Mouse (Mus musculus) gastrocnemius, adult 18-20 months (tissue): Measurements from ENCODE around the gene Mob3a. TPM values are rescaled to one million over a fixed set of nuclear protein-coding genes. Genes with fewer than 3 reads are reported as not detected.

Experiments
- DNase-seq: peaks from one replicate; pipeline ENCODE4 v3.0.0; 2021; ENCODE audit warnings: low spot score
- long read RNA-seq, 2 experiments: library from polyadenylated mRNA; stranded (forward); transcript quantifications; one replicate each; pipeline ENCODE4 v2.0.0; 2021
- total RNA-seq, 2 experiments: library from RNA; stranded (reverse); gene quantifications; 2 replicates each; pipeline ENCODE4 v1.2.3; 2021

The Mob3a gene
- total RNA-seq, result 1 to 10 TPM; 2.3 to 4.1 TPM
- long read RNA-seq, experiment 1, partial matches to known transcripts, result 6 of 8 reads
- long read RNA-seq, experiment 1, other reads (novel, unspliced or antisense), result 0 of 8 reads
- long read RNA-seq, experiment 2, partial matches to known transcripts, result 0 of 5 reads
- long read RNA-seq, experiment 2, other reads (novel, unspliced or antisense), result 1 of 5 reads

GRCm38 (mm10) chr10:80701721-80702535 lies at the start of gene Mob3a, which contains the start of gene Izumo4:
TSS of gene Mob3a (minus strand) at chr10:80701977.
TSS of gene Izumo4 (plus strand) at chr10:80702184.
- DNase-seq, result peak; percentile 99

GRCm38 (mm10) chr10:80751188-80751832 lies 49.5 kb upstream of the Mob3a start:
- DNase-seq, result peak; percentile 91

- DNase-seq, result peak; percentile 55
These were observed 46.8 kb upstream of the Mob3a start for GRCm38 (mm10) chr10:80748609-80749008.

- peak; percentile 79 for DNase-seq
These were observed 45.6 kb upstream of the Mob3a start for GRCm38 (mm10) chr10:80747410-80747809.

- DNase-seq, result peak; percentile 43
These were observed 42.5 kb upstream of the Mob3a start for GRCm38 (mm10) chr10:80744262-80744661.

GRCm38 (mm10) chr10:80742180-80742978 lies 40.6 kb upstream of the Mob3a start, which contains the start of gene Ap3d1:
TSS of gene Ap3d1 (minus strand) at chr10:80742264.
- peak; percentile 99 for DNase-seq

- DNase-seq, result no peak
These were observed 39.9 kb upstream of the Mob3a start for GRCm38 (mm10) chr10:80741634-80742179.

GRCm38 (mm10) chr10:80741146-80741545 lies 39.4 kb upstream of the Mob3a start:
- DNase-seq, result no peak

GRCm38 (mm10) chr10:80738657-80739056 lies 36.9 kb upstream of the Mob3a start:
- DNase-seq, result no peak

- DNase-seq, result no peak
These were observed 35.0 kb upstream of the Mob3a start for GRCm38 (mm10) chr10:80736731-80737130.

- DNase-seq, result peak; percentile 40
These were observed 30.9 kb upstream of the Mob3a start for GRCm38 (mm10) chr10:80732611-80733101.

GRCm38 (mm10) chr10:80727369-80728127 lies 25.8 kb upstream of the Mob3a start:
- DNase-seq, result no peak

GRCm38 (mm10) chr10:80717281-80717680 lies 15.5 kb upstream of the Mob3a start:
- no peak for DNase-seq

GRCm38 (mm10) chr10:80710834-80711233 lies 9.1 kb upstream of the Mob3a start:
- no peak for DNase-seq

- no peak for DNase-seq
These were observed 3.7 kb upstream of the Mob3a start for GRCm38 (mm10) chr10:80705479-80705878.

GRCm38 (mm10) chr10:80705033-80705432 lies 3.3 kb upstream of the Mob3a start:
- DNase-seq, result no peak

GRCm38 (mm10) chr10:80704418-80704817 lies 2.6 kb upstream of the Mob3a start:
- DNase-seq, result no peak

GRCm38 (mm10) chr10:80703643-80704042 lies 1.9 kb upstream of the Mob3a start:
- no peak for DNase-seq

GRCm38 (mm10) chr10:80702536-80703390 lies 986 bp upstream of the Mob3a start:
- DNase-seq, result peak; percentile 95
